Mouse (Mus musculus) G1E (cell line): ENCODE results near the gene Dchs1. TPM values are rescaled to one million over a fixed set of nuclear protein-coding genes. Genes with fewer than 3 reads are reported as not detected.
A peak's percentile ranks its signal among the peaks of the same experiment; 100 is the strongest.

Source experiments
- ATAC-seq: 2 replicates; pipeline ENCODE4 v1.8.0; 2016; ENCODE audit warnings: mild to moderate bottlenecking; ENCODE audit not compliant: insufficient number of reproducible peaks, poor library complexity, low FRiP score, severe bottlenecking; ENCODE audit errors: extremely low read depth
- DNase-seq: peaks from one replicate; pipeline ENCODE4 v3.0.0; 2012; ENCODE audit warnings: low spot score
- H3K27me3 ChIP-seq: 2 replicates; pipeline ENCODE4 v1.6.1; 2012; ENCODE audit warnings: mild to moderate bottlenecking, low read length, inconsistent platforms; ENCODE audit not compliant: insufficient read depth
- H3K36me3 ChIP-seq: replicated peaks from 2 replicates; pipeline ENCODE3; 2012; ENCODE audit warnings: mild to moderate bottlenecking, inconsistent platforms
- H3K4me1 ChIP-seq: 2 replicates; pipeline ENCODE4 v1.6.1; 2012; ENCODE audit warnings: low read depth, low read length, inconsistent platforms, mixed read lengths; ENCODE audit not compliant: insufficient read depth
- H3K4me3 ChIP-seq: 2 replicates; pipeline ENCODE4 v1.5.1; 2012; ENCODE audit warnings: low read depth, mild to moderate bottlenecking, inconsistent platforms, low read length, moderate library complexity, mixed read lengths
- H3K9me3 ChIP-seq: replicated peaks from 2 replicates; pipeline ENCODE4 v1.6.1; 2012; ENCODE audit warnings: inconsistent platforms
- CTCF ChIP-seq: IDR thresholded peaks from 2 replicates; pipeline ENCODE4 v1.5.1; 2012; ENCODE audit warnings: low read depth, low read length, inconsistent platforms, mixed read lengths
- GATA1 ChIP-seq: IDR thresholded peaks from 2 replicates; pipeline ENCODE4 v1.6.1; 2012; ENCODE audit warnings: borderline replicate concordance, low read length, inconsistent platforms, mixed read lengths
- GATA2 ChIP-seq: IDR thresholded peaks from 2 replicates; pipeline ENCODE4 v1.6.1; 2012; ENCODE audit warnings: low read depth, low read length, inconsistent platforms, borderline replicate concordance
- POLR2AphosphoS5 ChIP-seq: IDR thresholded peaks from 2 replicates; pipeline ENCODE4 v1.6.1; 2012; ENCODE audit warnings: low read depth, low read length, inconsistent platforms; ENCODE audit not compliant: insufficient replicate concordance
- TAL1 ChIP-seq: conservative IDR thresholded peaks from 2 replicates; pipeline ENCODE4 v1.6.1; 2012; ENCODE audit warnings: low read depth, low read length, inconsistent platforms, mixed read lengths
- polyA plus RNA-seq: library from polyadenylated mRNA; stranded (reverse); fragments of >175 nt; gene quantifications from 2 replicates; pipeline ENCODE4 v1.2.3, GENCODE M21; 2012
- total RNA-seq, 2 experiments: library from RNA; stranded (forward) in 1 of 2; stranded (reverse) in 1 of 2; fragments of 200-1000 nt in 1 of 2; fragments of >200 nt in 1 of 2; fragmentation: Nextera tagmentation in 1 of 2; gene quantifications; 2 replicates each; pipeline ENCODE4 v1.2.3; 2014 to 2017

Gene Dchs1
- total and polyA plus RNA-seq, 3 experiments: 0.05 TPM; not detected in 2

DNA sequence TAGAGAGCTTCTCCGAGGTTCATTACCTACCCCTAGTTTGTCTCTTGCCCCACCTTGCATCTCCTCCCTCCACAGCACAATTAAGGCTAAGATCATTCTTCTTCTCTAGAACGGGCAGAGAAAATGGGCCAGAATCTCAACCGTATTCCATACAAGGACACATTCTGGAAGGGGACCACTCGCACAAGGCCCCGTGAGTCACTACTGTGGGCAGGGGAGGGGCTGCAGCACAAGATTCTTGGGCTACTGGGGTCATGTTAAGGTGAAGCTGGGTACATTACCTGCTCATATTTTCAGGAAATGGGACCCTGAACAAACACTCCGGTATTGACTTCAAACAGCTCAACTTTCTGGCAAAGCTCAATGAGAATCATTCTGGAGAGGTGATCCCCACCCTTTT is 46.6 kb downstream of the Dchs1 start:
- no peak for ATAC-seq
- no peak for DNase-seq
- Histone ChIP-seq H3K9me3 (no peaks in the 10 kb centered on the region), H3K4me1 (peaks cover 76% of the 10 kb centered on the region), H3K36me3 (peaks cover 52% of the 10 kb centered on the region), H3K4me3 (no peak overlapping the region), H3K27me3 (no peaks in the 10 kb centered on the region)
- TF ChIP-seq GATA1: no peak
- TF ChIP-seq CTCF: no peak
- TF ChIP-seq GATA2: no peak
- TF ChIP-seq TAL1: no peak
- TF ChIP-seq POLR2AphosphoS5: no peak

DNA sequence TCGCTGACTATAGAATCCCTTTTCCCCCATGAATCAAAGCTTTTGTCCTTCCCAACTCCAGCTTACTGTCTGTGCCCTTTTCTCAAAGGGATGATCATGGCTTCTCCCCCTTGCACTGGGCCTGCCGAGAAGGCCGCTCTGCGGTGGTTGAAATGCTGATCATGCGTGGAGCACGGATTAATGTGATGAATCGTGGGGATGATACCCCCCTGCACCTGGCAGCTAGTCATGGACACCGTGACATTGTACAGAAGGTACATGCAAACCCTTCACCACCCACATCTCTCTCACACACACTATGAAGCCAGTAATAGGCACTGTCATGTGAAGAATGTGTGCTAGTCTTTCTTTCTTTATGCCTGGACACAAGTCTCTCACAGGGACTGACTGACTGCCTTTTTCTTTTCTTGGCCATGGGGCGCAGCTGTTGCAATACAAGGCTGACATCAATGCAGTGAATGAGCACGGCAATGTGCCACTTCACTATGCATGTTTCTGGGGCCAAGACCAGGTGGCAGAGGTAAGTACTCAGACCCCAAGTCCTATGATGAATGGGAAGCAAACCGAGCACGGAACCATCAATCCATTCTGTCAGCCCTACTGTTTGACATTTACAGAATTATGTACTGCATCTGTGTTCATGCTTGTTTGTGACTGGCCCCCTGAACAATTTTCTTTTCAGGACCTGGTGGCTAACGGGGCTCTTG is 47.2 kb downstream of the Dchs1 start:
- no peak overlapping the region for H3K4me3 ChIP-seq
- DNase-seq (no peak), ATAC-seq (no peak)
- no peaks in the 10 kb centered on the region for H3K27me3 ChIP-seq
- peaks cover 79% of the 10 kb centered on the region for H3K4me1 ChIP-seq
- TF ChIP-seq GATA1 (no peak), GATA2 (no peak), POLR2AphosphoS5 (peak; percentile 86)
- no peaks in the 10 kb centered on the region for H3K9me3 ChIP-seq
- peaks cover 51% of the 10 kb centered on the region for H3K36me3 ChIP-seq

- H3K4me3 ChIP-seq: peak overlapping the region; percentile 44; the same call in 1 of the 2 replicates
- no peaks in the 10 kb centered on the region for H3K27me3 ChIP-seq
- H3K4me1 ChIP-seq: peaks cover 82% of the 10 kb centered on the region
- ATAC-seq: no peak
- DNase-seq: peak; percentile 63
- peaks cover 61% of the 10 kb centered on the region for H3K36me3 ChIP-seq
- no peaks in the 10 kb centered on the region for H3K9me3 ChIP-seq
- TF ChIP-seq GATA1 (no peak), POLR2AphosphoS5 (no peak), TAL1 (no peak), GATA2 (no peak), CTCF (no peak)
Measured at GRCm38 (mm10) chr7:105738948-105739347, 48.5 kb downstream of the Dchs1 start.

DNA sequence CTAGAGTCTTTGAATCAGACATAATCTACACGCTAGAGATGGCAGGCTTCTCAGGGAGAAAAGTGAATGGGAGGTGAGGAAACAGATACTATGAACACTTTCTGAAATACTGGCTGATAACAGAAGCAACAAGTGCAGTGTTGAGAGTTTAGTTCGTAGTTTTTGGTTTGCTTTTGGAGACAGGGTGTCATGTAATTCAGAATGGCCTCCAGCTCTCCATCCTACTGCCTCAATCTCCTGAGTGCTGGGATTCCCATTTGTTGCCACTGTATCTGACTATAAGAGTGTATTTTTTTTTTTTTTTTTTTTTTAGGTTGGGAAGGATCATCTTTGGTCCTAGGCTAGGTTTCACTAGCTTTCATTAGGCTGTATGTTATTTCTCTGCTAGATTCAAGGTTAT is 49.2 kb downstream of the Dchs1 start:
- Histone ChIP-seq H3K27me3 (no peaks in the 10 kb centered on the region), H3K36me3 (peaks cover 66% of the 10 kb centered on the region), H3K4me3 (no peak overlapping the region; the same call in 1 of the 2 replicates), H3K4me1 (peaks cover 87% of the 10 kb centered on the region), H3K9me3 (no peaks in the 10 kb centered on the region)
- DNase-seq (no peak), ATAC-seq (no peak)
- no peak for TF ChIP-seq GATA1
- TF ChIP-seq CTCF: no peak
- TF ChIP-seq GATA2: no peak
- no peak for TF ChIP-seq POLR2AphosphoS5
- TF ChIP-seq TAL1: no peak

- no peaks in the 10 kb centered on the region for H3K27me3 ChIP-seq
- H3K9me3 ChIP-seq: no peaks in the 10 kb centered on the region
- peak overlapping the region; percentile 82 for H3K4me3 ChIP-seq
- ATAC-seq: no peak
- H3K36me3 ChIP-seq: peaks cover 66% of the 10 kb centered on the region
- DNase-seq: no peak
- peaks cover 83% of the 10 kb centered on the region for H3K4me1 ChIP-seq
- no peak for TF ChIP-seq POLR2AphosphoS5
- TF ChIP-seq GATA2: no peak
- no peak for TF ChIP-seq GATA1
- TF ChIP-seq CTCF: no peak
- TF ChIP-seq TAL1: no peak
Measured at GRCm38 (mm10) chr7:105737648-105738047, 49.8 kb downstream of the Dchs1 start.

DNA sequence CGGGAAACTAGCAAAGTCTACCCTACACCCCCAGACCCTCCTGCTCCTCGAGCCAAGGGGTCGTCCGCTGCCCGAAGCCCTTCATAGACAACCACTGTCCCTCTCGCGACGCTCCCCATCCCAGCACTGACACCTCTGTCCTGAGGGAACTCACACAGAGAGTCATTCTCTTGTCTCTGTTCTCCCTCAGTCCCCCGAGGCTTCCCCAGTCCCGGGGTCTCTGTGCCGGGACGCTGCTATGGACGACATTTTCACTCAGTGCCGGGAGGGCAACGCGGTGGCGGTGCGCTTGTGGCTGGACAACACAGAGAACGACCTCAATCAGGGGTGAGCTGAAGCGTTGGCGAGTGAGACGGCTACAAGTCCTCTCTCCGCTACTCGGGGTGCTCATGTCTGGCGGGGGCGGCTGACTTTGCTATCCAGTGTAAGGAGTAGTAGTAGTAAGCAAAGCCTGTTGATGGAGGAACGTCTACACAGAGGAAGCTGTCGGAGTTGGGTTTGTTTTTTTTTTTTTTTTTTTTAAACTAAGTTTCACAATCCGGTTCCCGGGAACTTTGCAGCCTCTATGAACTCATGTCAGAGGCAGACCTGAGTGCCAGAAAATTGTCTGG is 50.4 kb downstream of the Dchs1 start, which contains the start of gene Rrp8:
Gene Rrp8 (minus strand): TSS at position 475 of the 611 bp plus-strand sequence.
- Histone ChIP-seq H3K36me3 (peaks cover 66% of the 10 kb centered on the region), H3K4me3 (peak within 1 kb of the TSS; percentile 82), H3K27me3 (no peaks in the 10 kb centered on the region), H3K9me3 (no peaks in the 10 kb centered on the region), H3K4me1 (peaks cover 79% of the 10 kb centered on the region)
- ATAC-seq (peak; percentile 19; the same call in 1 of the 2 replicates), DNase-seq (peak; percentile 43)
- no peak for TF ChIP-seq GATA1
- no peak for TF ChIP-seq TAL1
- no peak for TF ChIP-seq CTCF
- no peak for TF ChIP-seq POLR2AphosphoS5
- TF ChIP-seq GATA2: no peak
